Mouse (Mus musculus): ENCODE measurements around the gene Otp. TPM values are rescaled to one million over a fixed set of nuclear protein-coding genes. Genes with fewer than 3 reads are reported as not detected.
A peak's percentile ranks its signal among the peaks of the same experiment; 100 is the strongest.

Otp gene
- 0.47 and 0.78 TPM in 2 replicates for polyA plus RNA-seq (2016; fragmentation: Nextera tagmentation; extraction: Ambion mirVana)

- Histone ChIP-seq H3K27me3 (replicated peaks; ENCODE audit: low read depth, poor library complexity, severe bottlenecking) (peaks cover 100% of the 10 kb centered on the region), H3K4me3 (peak within 1 kb of the TSS; percentile 30), H3K4me1 (peaks cover 18% of the 10 kb centered on the region), H3K36me3 (replicated peaks) (no peaks in the 10 kb centered on the region), H3K9me3 (no peaks in the 10 kb centered on the region), H3K27ac (replicated peaks) (no peak within 1 kb of the TSS)
- under 1% methylated on average over 30 of the region's 30 CpGs for WGBS
- DNase-seq (ENCODE audit: low spot score): peak; percentile 79
These were observed at the start of gene Otp for GRCm38 (mm10) chr13:94875396-94875880. Gene Otp, plus strand, starts transcription at chr13:94875602.

GRCm38 (mm10) chr13:94826389-94826788 is 49.0 kb upstream of the Otp start:
- H3K36me3 ChIP-seq (replicated peaks): peaks cover 17% of the 10 kb centered on the region

GRCm38 (mm10) chr13:94826986-94827385 is 48.4 kb upstream of the Otp start:
- H3K27ac ChIP-seq (replicated peaks): no peak overlapping the region
- H3K4me3 ChIP-seq: no peak overlapping the region
- H3K36me3 ChIP-seq (replicated peaks): peaks cover 21% of the 10 kb centered on the region
- H3K9me3 ChIP-seq: no peaks in the 10 kb centered on the region
- no peaks in the 10 kb centered on the region for H3K27me3 ChIP-seq (replicated peaks; ENCODE audit: low read depth, poor library complexity, severe bottlenecking)
- H3K4me1 ChIP-seq: peaks cover 13% of the 10 kb centered on the region
- DNase-seq (ENCODE audit: low spot score): no peak
- 88% methylated on average over 2 of the region's 2 CpGs for WGBS

More at GRCm38 (mm10) chr13:94826389-94826788, 49.0 kb upstream of the Otp start:
- Histone ChIP-seq H3K9me3 (no peaks in the 10 kb centered on the region), H3K4me1 (peaks cover 13% of the 10 kb centered on the region), H3K4me3 (no peak overlapping the region), H3K27me3 (replicated peaks; ENCODE audit: low read depth, poor library complexity, severe bottlenecking) (no peaks in the 10 kb centered on the region), H3K27ac (replicated peaks) (no peak overlapping the region)
- WGBS: 95% methylated on average over 5 of the region's 5 CpGs
- DNase-seq (ENCODE audit: low spot score): no peak

GRCm38 (mm10) chr13:94827847-94828246 is 47.6 kb upstream of the Otp start:
- Histone ChIP-seq H3K36me3 (replicated peaks) (peaks cover 29% of the 10 kb centered on the region), H3K27ac (replicated peaks) (no peak overlapping the region), H3K4me1 (peaks cover 13% of the 10 kb centered on the region), H3K27me3 (replicated peaks; ENCODE audit: low read depth, poor library complexity, severe bottlenecking) (no peaks in the 10 kb centered on the region), H3K4me3 (no peak overlapping the region), H3K9me3 (no peaks in the 10 kb centered on the region)
- 42% methylated on average over 2 of the region's 2 CpGs for WGBS
- no peak for DNase-seq (ENCODE audit: low spot score)

- no peaks in the 10 kb centered on the region for H3K9me3 ChIP-seq
- H3K4me3 ChIP-seq: no peak overlapping the region
- peaks cover 71% of the 10 kb centered on the region for H3K36me3 ChIP-seq (replicated peaks)
- no peaks in the 10 kb centered on the region for H3K4me1 ChIP-seq
- H3K27me3 ChIP-seq (replicated peaks; ENCODE audit: low read depth, poor library complexity, severe bottlenecking): no peaks in the 10 kb centered on the region
- DNase-seq (ENCODE audit: low spot score): no peak
- WGBS: 83% methylated on average over 5 of the region's 5 CpGs
- H3K27ac ChIP-seq (replicated peaks): no peak overlapping the region
These were observed 37.2 kb upstream of the Otp start for GRCm38 (mm10) chr13:94838047-94838720.

GRCm38 (mm10) chr13:94838756-94839337 is 36.6 kb upstream of the Otp start:
- Histone ChIP-seq H3K36me3 (replicated peaks) (peaks cover 71% of the 10 kb centered on the region), H3K9me3 (no peaks in the 10 kb centered on the region), H3K4me1 (no peaks in the 10 kb centered on the region), H3K4me3 (no peak overlapping the region), H3K27me3 (replicated peaks; ENCODE audit: low read depth, poor library complexity, severe bottlenecking) (no peaks in the 10 kb centered on the region), H3K27ac (replicated peaks) (no peak overlapping the region)
- DNase-seq (ENCODE audit: low spot score): no peak
- 87% methylated on average over 8 of the region's 8 CpGs for WGBS

- no peak for DNase-seq (ENCODE audit: low spot score)
- Histone ChIP-seq H3K9me3 (no peaks in the 10 kb centered on the region), H3K4me1 (no peaks in the 10 kb centered on the region), H3K27ac (replicated peaks) (no peak overlapping the region), H3K36me3 (replicated peaks) (peaks cover 46% of the 10 kb centered on the region), H3K4me3 (no peak overlapping the region), H3K27me3 (replicated peaks; ENCODE audit: low read depth, poor library complexity, severe bottlenecking) (no peaks in the 10 kb centered on the region)
- WGBS: 55% methylated on average over 5 of the region's 5 CpGs
These were observed 32.2 kb upstream of the Otp start for GRCm38 (mm10) chr13:94843236-94843635.

- DNase-seq (ENCODE audit: low spot score): no peak
- 73% methylated on average over 7 of the region's 7 CpGs for WGBS
These were observed 27.5 kb upstream of the Otp start for GRCm38 (mm10) chr13:94847870-94848269.

GRCm38 (mm10) chr13:94849351-94849750 is 26.1 kb upstream of the Otp start:
- 79% methylated on average over 13 of the region's 13 CpGs for WGBS
- H3K4me1 ChIP-seq: no peaks in the 10 kb centered on the region
- DNase-seq (ENCODE audit: low spot score): no peak
- H3K36me3 ChIP-seq (replicated peaks): peaks cover 1% of the 10 kb centered on the region
- peaks cover 7% of the 10 kb centered on the region for H3K27me3 ChIP-seq (replicated peaks; ENCODE audit: low read depth, poor library complexity, severe bottlenecking)
- H3K4me3 ChIP-seq: no peak overlapping the region
- no peak overlapping the region for H3K27ac ChIP-seq (replicated peaks)
- no peaks in the 10 kb centered on the region for H3K9me3 ChIP-seq

More at GRCm38 (mm10) chr13:94847870-94848269, 27.5 kb upstream of the Otp start:
- Histone ChIP-seq H3K9me3 (no peaks in the 10 kb centered on the region), H3K4me1 (no peaks in the 10 kb centered on the region), H3K27me3 (replicated peaks; ENCODE audit: low read depth, poor library complexity, severe bottlenecking) (no peaks in the 10 kb centered on the region), H3K36me3 (replicated peaks) (peaks cover 16% of the 10 kb centered on the region), H3K27ac (replicated peaks) (no peak overlapping the region), H3K4me3 (no peak overlapping the region)

GRCm38 (mm10) chr13:94858016-94858575 is 17.3 kb upstream of the Otp start:
- H3K4me1 ChIP-seq: no peaks in the 10 kb centered on the region
- no peak overlapping the region for H3K4me3 ChIP-seq
- no peak for DNase-seq (ENCODE audit: low spot score)
- no peaks in the 10 kb centered on the region for H3K36me3 ChIP-seq (replicated peaks)
- H3K27ac ChIP-seq (replicated peaks): no peak overlapping the region
- H3K27me3 ChIP-seq (replicated peaks; ENCODE audit: low read depth, poor library complexity, severe bottlenecking): peaks cover 72% of the 10 kb centered on the region
- no peaks in the 10 kb centered on the region for H3K9me3 ChIP-seq
- WGBS: 69% methylated on average over 8 of the region's 8 CpGs

- 84% methylated on average over 8 of the region's 8 CpGs for WGBS
- Histone ChIP-seq H3K27me3 (replicated peaks; ENCODE audit: low read depth, poor library complexity, severe bottlenecking) (peaks cover 78% of the 10 kb centered on the region), H3K4me3 (no peak overlapping the region), H3K9me3 (no peaks in the 10 kb centered on the region), H3K4me1 (no peaks in the 10 kb centered on the region), H3K36me3 (replicated peaks) (no peaks in the 10 kb centered on the region), H3K27ac (replicated peaks) (no peak overlapping the region)
- no peak for DNase-seq (ENCODE audit: low spot score)
These were observed 16.1 kb upstream of the Otp start for GRCm38 (mm10) chr13:94859256-94859655.

GRCm38 (mm10) chr13:94862491-94863230 is 12.7 kb upstream of the Otp start:
- Histone ChIP-seq H3K27me3 (replicated peaks; ENCODE audit: low read depth, poor library complexity, severe bottlenecking) (peaks cover 94% of the 10 kb centered on the region), H3K36me3 (replicated peaks) (no peaks in the 10 kb centered on the region), H3K4me1 (no peaks in the 10 kb centered on the region), H3K4me3 (no peak overlapping the region), H3K9me3 (no peaks in the 10 kb centered on the region), H3K27ac (replicated peaks) (no peak overlapping the region)
- WGBS: 72% methylated on average over 5 of the region's 5 CpGs
- DNase-seq (ENCODE audit: low spot score): no peak
